Mouse (Mus musculus) limb, embryonic 12.5 days (tissue): ENCODE measurements at regions not wholly inside any gene's neighbourhood (a gene's known extent, or its start where the extent isn't known, plus 50 kb on each side); places are given as distances from the start of the nearest gene placed in this dataset.
A peak's percentile ranks its signal among the peaks of the same experiment; 100 is the strongest.

Experiments
- ATAC-seq: fragments of 200-750 bp; cut with Nextera tagmentation; 2 replicates; pipeline ENCODE4 v1.8.0; 2017; ENCODE audit warnings: low read depth, moderate TSS enrichment; ENCODE audit not compliant: insufficient number of reproducible peaks, insufficient read depth, low FRiP score, low TSS enrichment
- H3K27ac ChIP-seq: fragments of 300-500 bp; sonication (generic); 2 replicates; pipeline ENCODE4 v1.5.1; 2016; ENCODE audit warnings: mild to moderate bottlenecking, moderate library complexity
- H3K27me3 ChIP-seq: fragments of 300-500 bp; sonication (generic); 2 replicates; pipeline ENCODE4 v1.6.1; 2016; ENCODE audit warnings: mild to moderate bottlenecking, moderate library complexity
- H3K36me3 ChIP-seq: fragments of 300-500 bp; sonication (generic); 2 replicates; pipeline ENCODE4 v1.6.1; 2016; ENCODE audit warnings: mild to moderate bottlenecking, moderate library complexity
- H3K4me1 ChIP-seq: fragments of 300-500 bp; sonication (generic); replicated peaks from 2 replicates; pipeline ENCODE4 v1.6.1; 2016
- H3K4me2 ChIP-seq: fragments of 300-500 bp; sonication (generic); 2 replicates; pipeline ENCODE4 v1.6.1; 2016; ENCODE audit warnings: mild to moderate bottlenecking, moderate library complexity
- H3K4me3 ChIP-seq: fragments of 300-500 bp; sonication (generic); replicated peaks from 2 replicates; pipeline ENCODE4 v1.5.1; 2016; ENCODE audit warnings: mild to moderate bottlenecking
- H3K9ac ChIP-seq: fragments of 300-500 bp; sonication (generic); replicated peaks from 2 replicates; pipeline ENCODE4 v1.6.1; 2016; ENCODE audit warnings: mild to moderate bottlenecking, moderate library complexity
- H3K9me3 ChIP-seq: fragments of 300-500 bp; sonication (generic); 2 replicates; pipeline ENCODE4 v1.6.1; 2016; ENCODE audit warnings: mild to moderate bottlenecking, moderate library complexity
- WGBS: fragments of 180-500 bp; shearing (Covaris S2); methylation state at CpG from one replicate; pipeline ENCODE4 v1.1.7; 2016; 5-methylcytosine and 5-hydroxymethylcytosine counted together

- Histone ChIP-seq H3K4me1 (no peaks in the 10 kb centered on the region), H3K36me3 (no peaks in the 10 kb centered on the region), H3K4me2 (no peak overlapping the region), H3K4me3 (no peak overlapping the region), H3K9ac (no peak overlapping the region), H3K27ac (no peak overlapping the region), H3K9me3 (no peaks in the 10 kb centered on the region), H3K27me3 (no peaks in the 10 kb centered on the region)
- 79% methylated on average over 8 of the region's 8 CpGs for WGBS
- ATAC-seq, result no peak
Observed at GRCm38 (mm10) chr2:116942321-116942791, 63.9 kb downstream of the Tmco5 start.

- no peak for ATAC-seq
- no peak overlapping the region for H3K4me3 ChIP-seq
- no peaks in the 10 kb centered on the region for H3K27me3 ChIP-seq
- H3K9ac ChIP-seq, result no peak overlapping the region
- H3K27ac ChIP-seq, result no peak overlapping the region
- no peaks in the 10 kb centered on the region; the same call in 1 of the 2 replicates for H3K4me1 ChIP-seq
- no peaks in the 10 kb centered on the region for H3K36me3 ChIP-seq
- H3K4me2 ChIP-seq, result no peak overlapping the region
- no peaks in the 10 kb centered on the region for H3K9me3 ChIP-seq
- WGBS, result 86% methylated on average over 3 of the region's 3 CpGs
Observed at GRCm38 (mm10) chr2:116948538-116948937, 70.0 kb downstream of the Tmco5 start.

GRCm38 (mm10) chr2:116949741-116950140, 71.2 kb downstream of the Tmco5 start:
- 82% methylated on average over 3 of the region's 3 CpGs for WGBS
- no peaks in the 10 kb centered on the region for H3K9me3 ChIP-seq
- no peaks in the 10 kb centered on the region for H3K27me3 ChIP-seq
- no peak overlapping the region for H3K9ac ChIP-seq
- H3K4me2 ChIP-seq, result no peak overlapping the region
- H3K36me3 ChIP-seq, result no peaks in the 10 kb centered on the region
- H3K4me3 ChIP-seq, result no peak overlapping the region
- no peaks in the 10 kb centered on the region; the same call in 1 of the 2 replicates for H3K4me1 ChIP-seq
- no peak overlapping the region for H3K27ac ChIP-seq
- ATAC-seq, result no peak

GRCm38 (mm10) chr2:116950154-116950553, 71.7 kb downstream of the Tmco5 start:
- no peak for ATAC-seq
- Histone ChIP-seq H3K27ac (no peak overlapping the region), H3K36me3 (no peaks in the 10 kb centered on the region), H3K4me2 (no peak overlapping the region), H3K4me3 (no peak overlapping the region), H3K27me3 (no peaks in the 10 kb centered on the region), H3K4me1 (no peaks in the 10 kb centered on the region; the same call in 1 of the 2 replicates), H3K9me3 (no peaks in the 10 kb centered on the region), H3K9ac (no peak overlapping the region)
- 88% methylated on average over 5 of the region's 5 CpGs for WGBS

GRCm38 (mm10) chr2:116951481-116951880, 73.0 kb downstream of the Tmco5 start:
- H3K27ac ChIP-seq, result no peak overlapping the region
- H3K4me1 ChIP-seq, result no peaks in the 10 kb centered on the region; the same call in 1 of the 2 replicates
- H3K4me2 ChIP-seq, result no peak overlapping the region
- H3K4me3 ChIP-seq, result no peak overlapping the region
- no peak for ATAC-seq
- H3K27me3 ChIP-seq, result no peaks in the 10 kb centered on the region
- no peaks in the 10 kb centered on the region for H3K36me3 ChIP-seq
- no peak overlapping the region for H3K9ac ChIP-seq
- 92% methylated on average over 1 of the region's 1 CpGs for WGBS
- no peaks in the 10 kb centered on the region for H3K9me3 ChIP-seq

- Histone ChIP-seq H3K36me3 (no peaks in the 10 kb centered on the region), H3K9me3 (no peaks in the 10 kb centered on the region), H3K4me3 (no peak overlapping the region), H3K9ac (no peak overlapping the region), H3K27me3 (no peaks in the 10 kb centered on the region), H3K27ac (no peak overlapping the region), H3K4me2 (no peak overlapping the region), H3K4me1 (no peaks in the 10 kb centered on the region; the same call in 1 of the 2 replicates)
- ATAC-seq, result no peak
- WGBS, result 92% methylated on average over 7 of the region's 7 CpGs
Observed at GRCm38 (mm10) chr2:116954280-116954679, 75.8 kb downstream of the Tmco5 start.

- no peak for ATAC-seq
- 99% methylated on average over 4 of the region's 4 CpGs for WGBS
- Histone ChIP-seq H3K4me2 (no peak overlapping the region), H3K27ac (no peak overlapping the region), H3K27me3 (no peaks in the 10 kb centered on the region), H3K4me3 (no peak overlapping the region), H3K36me3 (no peaks in the 10 kb centered on the region), H3K9me3 (no peaks in the 10 kb centered on the region), H3K4me1 (no peaks in the 10 kb centered on the region; the same call in 1 of the 2 replicates), H3K9ac (no peak overlapping the region)
Observed at GRCm38 (mm10) chr2:116954896-116955295, 76.4 kb downstream of the Tmco5 start.

GRCm38 (mm10) chr2:116963116-116963873, 84.8 kb downstream of the Tmco5 start:
- no peak overlapping the region for H3K27ac ChIP-seq
- H3K36me3 ChIP-seq, result no peaks in the 10 kb centered on the region
- 0 out of 2 replicates have a peak, but pooled peaks cover 3% of the 10 kb centered on the region for H3K4me1 ChIP-seq
- 82% methylated on average over 8 of the region's 8 CpGs for WGBS
- no peak overlapping the region for H3K4me2 ChIP-seq
- no peaks in the 10 kb centered on the region for H3K27me3 ChIP-seq
- no peaks in the 10 kb centered on the region for H3K9me3 ChIP-seq
- H3K9ac ChIP-seq, result no peak overlapping the region
- ATAC-seq, result no peak
- H3K4me3 ChIP-seq, result no peak overlapping the region

- no peak for ATAC-seq
- peaks cover 6% of the 10 kb centered on the region for H3K4me1 ChIP-seq
- no peaks in the 10 kb centered on the region for H3K9me3 ChIP-seq
- no peak overlapping the region for H3K4me3 ChIP-seq
- no peaks in the 10 kb centered on the region for H3K27me3 ChIP-seq
- H3K27ac ChIP-seq, result no peak overlapping the region
- no peak overlapping the region for H3K9ac ChIP-seq
- H3K36me3 ChIP-seq, result no peaks in the 10 kb centered on the region
- WGBS, result no CpG with 5 or more reads among the region's 1 CpGs
- H3K4me2 ChIP-seq, result no peak overlapping the region
Observed at GRCm38 (mm10) chr2:116966266-116966665, 87.8 kb downstream of the Tmco5 start.

GRCm38 (mm10) chr2:116971666-116972613, 93.4 kb downstream of the Tmco5 start:
- H3K4me2 ChIP-seq, result peak overlapping the region; percentile 51
- ATAC-seq, result peak; percentile 53; the same call in 1 of the 2 replicates
- peak overlapping the region; percentile 12 for H3K4me3 ChIP-seq
- H3K27ac ChIP-seq, result peak overlapping the region; percentile 80
- H3K27me3 ChIP-seq, result no peaks in the 10 kb centered on the region
- peaks cover 58% of the 10 kb centered on the region for H3K4me1 ChIP-seq
- 2% methylated on average over 9 of the region's 9 CpGs for WGBS
- H3K9me3 ChIP-seq, result no peaks in the 10 kb centered on the region
- H3K36me3 ChIP-seq, result no peaks in the 10 kb centered on the region
- no peak overlapping the region for H3K9ac ChIP-seq

- peaks cover 63% of the 10 kb centered on the region for H3K4me1 ChIP-seq
- no peak overlapping the region for H3K9ac ChIP-seq
- H3K36me3 ChIP-seq, result no peaks in the 10 kb centered on the region
- H3K9me3 ChIP-seq, result no peaks in the 10 kb centered on the region
- no peaks in the 10 kb centered on the region for H3K27me3 ChIP-seq
- H3K4me2 ChIP-seq, result peak overlapping the region; percentile 51
- peak overlapping the region; percentile 80 for H3K27ac ChIP-seq
- 2% methylated on average over 6 of the region's 6 CpGs for WGBS
- H3K4me3 ChIP-seq, result peak overlapping the region; percentile 12
- peak; percentile 64 for ATAC-seq
Observed at GRCm38 (mm10) chr2:116972614-116972985, 94.1 kb downstream of the Tmco5 start.
